Mouse (Mus musculus): ENCODE data around the gene Tstd3.
"Not testable (repeated sequence)": the region's sequence is repeated elsewhere in the genome, so short reads cannot be mapped to it uniquely, and the experiment has no call there.

Gene Tstd3

GRCm38 (mm10) chr4:21755123-21755789 lies 11.8 kb downstream of the Tstd3 start:
- peak; percentile 34 for DNase-seq (ENCODE audit: extremely low read depth, insufficient read length, low spot score)

- no peak for DNase-seq (ENCODE audit: extremely low read depth, insufficient read length, low spot score)
Observed at GRCm38 (mm10) chr4:21745723-21746122, 21.3 kb downstream of the Tstd3 start.

GRCm38 (mm10) chr4:21744142-21744541 lies 22.9 kb downstream of the Tstd3 start:
- DNase-seq (ENCODE audit: extremely low read depth, insufficient read length, low spot score), result not testable (repeated sequence)

- peak; percentile 39 for DNase-seq (ENCODE audit: extremely low read depth, insufficient read length, low spot score)
Observed at GRCm38 (mm10) chr4:21739169-21739568, 27.8 kb downstream of the Tstd3 start.

DNA sequence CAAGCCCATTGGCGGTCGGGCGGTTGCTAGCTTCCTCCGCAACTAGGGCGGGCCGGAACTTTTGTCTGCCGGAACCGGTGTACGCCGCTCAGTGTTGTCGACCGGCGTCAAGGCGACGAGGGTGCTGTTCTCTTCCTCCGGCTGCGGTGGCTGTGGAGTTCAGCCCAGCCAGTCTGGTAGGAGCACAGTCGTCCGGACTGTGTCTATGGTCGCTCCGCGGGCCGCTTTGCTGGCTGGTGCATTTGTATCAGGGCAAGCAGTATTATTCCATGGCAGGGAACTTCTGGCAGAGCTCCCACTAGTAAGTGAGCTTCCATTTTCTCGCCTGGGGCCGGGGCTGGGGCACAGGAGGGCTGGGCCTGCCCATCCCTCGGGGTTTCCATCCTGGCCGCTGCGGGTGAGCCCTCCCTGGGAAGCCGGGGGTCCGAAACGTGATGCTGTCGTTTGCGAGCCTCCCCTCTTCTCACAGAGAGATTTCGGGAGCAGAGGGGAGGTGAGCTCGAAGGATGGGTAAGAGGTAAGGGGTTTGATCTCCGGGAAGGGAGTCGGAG lies 39.3 kb downstream of the Tstd3 start, which contains the start of gene Ccnc:
Gene Ccnc (plus strand): TSS at position 87 of the 551 bp plus-strand sequence.
- peak; percentile 98 for DNase-seq (ENCODE audit: extremely low read depth, insufficient read length, low spot score)

DNA sequence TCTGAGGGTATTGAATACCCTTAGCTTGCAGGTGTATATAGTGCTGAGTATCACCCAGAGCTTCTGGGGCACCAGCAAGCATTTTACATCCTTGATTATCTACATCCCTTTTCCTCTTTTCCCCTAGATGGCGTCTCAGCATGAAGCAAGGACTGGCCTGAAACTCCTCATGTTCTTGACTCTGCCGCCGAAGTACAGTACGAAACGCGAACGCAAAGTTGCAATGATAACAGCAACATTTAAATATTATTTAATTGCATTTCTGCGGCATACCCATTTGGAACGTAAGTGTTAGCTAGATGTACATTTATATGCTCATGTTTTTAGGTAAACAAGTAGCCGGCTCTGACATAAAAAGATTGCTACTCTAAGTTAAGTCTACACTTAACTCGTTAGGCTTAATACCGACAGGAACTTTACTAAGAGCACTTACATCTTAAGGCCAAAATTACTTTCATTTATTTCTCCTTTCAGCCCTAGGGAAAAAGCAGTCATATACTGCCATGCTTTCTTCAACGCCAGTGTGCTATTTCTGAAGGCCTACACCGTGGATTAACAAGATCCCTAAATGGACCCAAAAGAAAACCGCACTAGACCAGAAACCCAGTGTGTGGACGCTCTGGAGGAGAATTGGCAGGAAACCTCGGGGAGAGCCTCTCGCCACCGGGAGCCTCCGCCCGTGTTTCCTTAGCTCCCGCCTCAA lies 39.9 kb downstream of the Tstd3 start:
- no peak for DNase-seq (ENCODE audit: extremely low read depth, insufficient read length, low spot score)

- peak; percentile 61 for DNase-seq (ENCODE audit: extremely low read depth, insufficient read length, low spot score)
Observed at GRCm38 (mm10) chr4:21722752-21723334, 44.2 kb downstream of the Tstd3 start.

GRCm38 (mm10) chr4:21712147-21712546 lies 54.9 kb downstream of the Tstd3 start:
- peak; percentile 21 for DNase-seq (ENCODE audit: extremely low read depth, insufficient read length, low spot score)
